Mouse (Mus musculus): ENCODE measurements around the gene Gm17535.
"Not testable (repeated sequence)": the region's sequence is repeated elsewhere in the genome, so short reads cannot be mapped to it uniquely, and the experiment has no call there.

- TF ChIP-seq CTCF (IDR thresholded peaks at IDR 0.05; ENCODE audit: low read depth, low read length); POLR2A (IDR thresholded peaks at IDR 0.05; ENCODE audit: borderline replicate concordance, low read depth, low read length): not testable (repeated sequence)
These were observed 27.1 kb upstream of the Gm17535 start for GRCm38 (mm10) chr9:3007272-3007671.

Data from bone marrow macrophage, adult 2 months (primary cell).